Mouse (Mus musculus) hindbrain, embryonic 14.5 days (tissue): ENCODE results near the gene Taf6l. TPM values are rescaled to one million over a fixed set of nuclear protein-coding genes. Genes with fewer than 3 reads are reported as not detected.
"Not testable (repeated sequence)": the region's sequence is repeated elsewhere in the genome, so short reads cannot be mapped to it uniquely, and the experiment has no call there.

ENCODE experiments used
- ATAC-seq: fragments of 200-750 bp; cut with Nextera tagmentation; 2 replicates; pipeline ENCODE4 v1.8.0; 2017; ENCODE audit warnings: moderate number of reproducible peaks, mild to moderate bottlenecking, moderate TSS enrichment, moderate library complexity; ENCODE audit not compliant: low FRiP score
- DNase-seq: peaks from one replicate; pipeline ENCODE4 v3.0.0-alpha.2; 2015; ENCODE audit warnings: low spot score
- H3K27ac ChIP-seq: fragments of 300-500 bp; sonication (generic); 2 replicates; pipeline ENCODE4 v1.5.1; 2014; ENCODE audit warnings: mild to moderate bottlenecking, moderate library complexity
- H3K27me3 ChIP-seq: fragments of 300-500 bp; sonication (generic); 2 replicates; pipeline ENCODE4 v1.6.1; 2014; ENCODE audit warnings: mild to moderate bottlenecking, low read length, mixed read lengths; ENCODE audit not compliant: control insufficient read depth, insufficient read depth
- H3K36me3 ChIP-seq: fragments of 300-500 bp; sonication (generic); replicated peaks from 2 replicates; pipeline ENCODE4 v1.6.1; 2014; ENCODE audit not compliant: control insufficient read depth, insufficient read depth
- H3K4me1 ChIP-seq: fragments of 300-500 bp; sonication (generic); replicated peaks from 2 replicates; pipeline ENCODE4 v1.6.1; 2014; ENCODE audit warnings: antibody characterized with exemption, low read length, mixed read lengths; ENCODE audit not compliant: control insufficient read depth, insufficient read depth
- H3K4me2 ChIP-seq: fragments of 300-500 bp; sonication (generic); replicated peaks from 2 replicates; pipeline ENCODE4 v1.6.1; 2014; ENCODE audit warnings: mild to moderate bottlenecking, moderate library complexity
- H3K4me3 ChIP-seq: fragments of 300-500 bp; sonication (generic); replicated peaks from 2 replicates; pipeline ENCODE4 v1.5.1; 2014; ENCODE audit warnings: mild to moderate bottlenecking, low read length
- H3K9ac ChIP-seq: fragments of 300-500 bp; sonication (generic); 2 replicates; pipeline ENCODE4 v1.6.1; 2014
- H3K9me3 ChIP-seq: fragments of 300-500 bp; sonication (generic); 2 replicates; pipeline ENCODE4 v1.6.1; 2016; ENCODE audit warnings: low read length; ENCODE audit not compliant: control insufficient read depth
- WGBS: fragments of 180-500 bp; shearing (Covaris S2); extraction: QIAGEN DNeasy Blood & Tissue Kit; methylation state at CpG from one replicate; pipeline ENCODE4 v1.1.7; 2014; 5-methylcytosine and 5-hydroxymethylcytosine counted together
- microRNA-seq: library from miRNA; unstranded; fragments of <30 nt; microRNA quantifications from one replicate; pipeline ENCODE4, GENCODE M21; 2016
- polyA plus RNA-seq: library from polyadenylated mRNA; unstranded; fragments of >200 nt; fragmentation: Nextera tagmentation; extraction: Ambion mirVana; gene quantifications from 2 replicates; pipeline ENCODE4 v1.2.1, GENCODE M21; 2014

Gene Taf6l
- polyA plus RNA-seq, 1 experiment from 2014 or later, result 18.7 TPM

DNA sequence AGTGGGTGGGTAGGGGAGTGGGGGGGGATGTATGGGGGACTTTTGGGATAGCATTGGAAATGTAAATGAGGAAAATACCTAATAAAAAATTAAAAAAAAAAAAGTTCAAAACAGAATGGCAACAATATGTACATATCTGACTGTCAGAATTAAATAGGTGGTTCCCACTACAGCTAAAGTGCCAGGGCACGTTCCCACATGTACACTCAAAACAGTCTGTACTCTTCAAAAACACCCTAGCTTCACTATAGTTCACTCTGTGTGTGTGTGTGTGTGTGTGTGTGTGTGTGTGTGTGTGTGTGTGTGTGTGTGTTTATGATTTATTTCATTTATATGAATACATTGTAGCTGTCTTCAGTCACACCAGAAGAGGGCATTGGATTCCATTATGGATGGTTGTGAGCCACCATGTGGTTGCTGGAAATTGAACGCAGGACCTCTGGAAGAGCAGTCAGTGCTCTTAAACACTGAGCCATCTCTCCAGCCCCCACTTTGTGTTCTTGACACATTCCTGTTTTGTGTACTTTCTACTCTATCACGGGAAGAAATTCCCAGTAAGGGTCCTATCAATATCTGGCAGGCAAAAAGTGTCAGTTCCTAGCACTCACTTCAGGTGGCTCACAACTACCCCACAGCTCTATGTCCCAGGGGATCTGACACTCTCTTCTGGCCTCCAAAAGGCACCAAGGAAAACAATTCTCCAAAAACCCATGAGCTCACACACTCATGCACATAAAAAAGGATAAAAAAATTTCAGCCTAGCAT is 57.7 kb downstream of the Taf6l start:
- not testable (repeated sequence) for ATAC-seq, H3K27me3 ChIP-seq, H3K9me3 ChIP-seq, H3K9ac ChIP-seq, DNase-seq, H3K4me3 ChIP-seq, H3K27ac ChIP-seq, H3K4me2 ChIP-seq
- 53% methylated on average over 3 of the region's 3 CpGs for WGBS
- peaks cover 29% of the 10 kb centered on the region for H3K36me3 ChIP-seq
- H3K4me1 ChIP-seq, result peaks cover 14% of the 10 kb centered on the region

DNA sequence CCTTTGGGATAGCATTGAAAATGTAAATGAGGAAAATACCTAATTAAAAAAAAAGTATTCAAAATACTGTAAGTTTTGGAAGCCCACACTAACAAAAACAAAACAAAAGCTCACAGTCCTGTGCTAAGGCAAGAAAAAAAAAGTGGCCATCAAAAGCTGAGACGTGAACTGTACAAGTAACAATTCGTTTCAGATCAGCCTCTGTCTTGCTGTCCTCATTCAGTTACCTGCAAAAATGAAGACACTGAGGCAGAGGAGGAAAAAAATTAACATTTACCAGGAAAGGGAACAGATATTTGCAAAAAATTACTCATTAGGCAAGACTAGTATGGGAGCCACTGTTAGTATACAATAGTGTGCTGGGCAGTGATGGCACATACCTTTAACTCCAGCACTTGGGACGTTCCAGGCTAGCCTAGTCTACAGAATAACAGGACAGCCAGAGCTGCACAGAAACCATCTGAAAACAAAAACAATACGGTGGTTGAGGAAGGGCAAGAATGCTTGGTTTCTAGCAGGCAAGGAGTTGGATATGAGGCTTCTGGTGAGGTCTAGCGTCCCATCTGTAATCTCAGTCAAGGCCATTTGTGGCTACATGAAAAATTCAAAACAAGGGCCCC is 58.6 kb downstream of the Taf6l start:
- Histone ChIP-seq H3K4me1 (peaks cover 14% of the 10 kb centered on the region), H3K9me3 (no peaks in the 10 kb centered on the region), H3K9ac (no peak overlapping the region), H3K4me3 (no peak overlapping the region), H3K27me3 (no peaks in the 10 kb centered on the region), H3K4me2 (no peak overlapping the region), H3K36me3 (peaks cover 29% of the 10 kb centered on the region), H3K27ac (no peak overlapping the region)
- DNase-seq (no peak), ATAC-seq (no peak)
- WGBS, result 31% methylated on average over 5 of the region's 5 CpGs

DNA sequence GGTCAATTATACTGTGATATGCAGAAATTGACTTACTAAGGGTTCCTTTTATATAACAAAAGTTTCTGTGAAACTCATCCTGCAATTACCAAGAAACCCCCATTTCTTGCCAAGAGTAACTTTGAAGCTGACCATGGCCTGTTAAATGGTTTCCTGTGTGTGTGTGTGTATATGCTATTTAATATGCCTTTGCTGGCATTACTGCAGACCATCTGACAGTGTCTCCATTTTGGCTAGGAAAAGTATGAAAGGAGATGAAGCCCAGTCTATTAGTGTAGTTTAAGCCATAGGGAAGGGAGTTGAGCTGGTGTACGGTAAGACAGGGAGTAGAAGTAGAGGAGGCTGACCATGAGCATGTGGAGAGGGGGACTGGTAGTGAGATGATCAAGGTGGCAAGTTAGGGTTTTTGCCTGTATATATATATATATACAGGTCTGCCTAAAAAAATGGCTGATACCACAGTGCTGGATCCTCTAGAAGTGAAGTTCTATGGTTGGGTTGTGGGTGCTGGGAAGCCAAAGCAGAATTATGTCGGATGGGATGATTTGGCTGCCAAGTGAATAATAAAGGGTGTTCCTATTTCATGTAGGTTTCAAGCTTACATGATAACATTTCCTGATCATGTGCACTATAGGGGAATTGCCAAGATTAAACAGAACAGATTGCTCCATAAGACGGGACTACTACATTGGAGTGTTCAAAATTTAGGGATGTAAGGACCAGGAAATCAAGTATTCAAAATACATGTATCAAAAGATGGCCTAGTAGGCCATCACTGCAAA is 59.4 kb downstream of the Taf6l start:
- no peaks in the 10 kb centered on the region for H3K9me3 ChIP-seq
- H3K36me3 ChIP-seq, result peaks cover 29% of the 10 kb centered on the region
- DNase-seq (no peak), ATAC-seq (no peak)
- H3K27me3 ChIP-seq, result no peaks in the 10 kb centered on the region
- H3K4me3 ChIP-seq, result no peak overlapping the region
- peaks cover 20% of the 10 kb centered on the region for H3K4me1 ChIP-seq
- H3K9ac ChIP-seq, result no peak overlapping the region
- H3K27ac ChIP-seq, result no peak overlapping the region
- no peak overlapping the region for H3K4me2 ChIP-seq
- 15% methylated on average over 3 of the region's 3 CpGs for WGBS

DNA sequence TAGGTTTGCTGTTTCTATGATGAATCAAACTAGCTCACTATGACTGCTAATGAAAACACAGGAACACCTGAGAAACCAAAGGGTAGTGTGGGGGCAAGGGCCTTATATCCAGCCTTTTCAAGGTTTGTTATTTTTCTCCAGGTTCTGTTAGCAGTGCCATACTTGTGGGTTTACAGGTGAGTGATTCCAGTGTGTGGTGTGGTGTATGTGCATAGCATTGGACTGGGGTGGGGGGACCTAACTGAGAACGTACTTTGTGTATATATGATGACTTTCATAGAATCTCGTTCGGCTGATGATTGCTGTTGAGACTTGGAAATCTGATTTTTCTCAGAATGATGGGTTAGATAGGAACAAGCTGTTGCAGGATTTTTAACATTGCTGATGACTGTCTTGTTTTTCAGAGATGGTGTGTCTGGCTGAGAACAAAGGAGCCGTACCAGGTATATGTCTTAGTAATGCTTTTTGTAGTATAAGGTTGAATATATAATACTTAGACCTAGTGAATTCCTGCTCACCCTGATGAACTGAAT is 61.1 kb downstream of the Taf6l start:
- Histone ChIP-seq H3K4me3 (peak overlapping the region; percentile 67), H3K9ac (peak overlapping the region; percentile 88), H3K4me1 (peaks cover 28% of the 10 kb centered on the region), H3K27me3 (no peaks in the 10 kb centered on the region), H3K4me2 (peak overlapping the region; percentile 84), H3K36me3 (peaks cover 31% of the 10 kb centered on the region), H3K9me3 (no peaks in the 10 kb centered on the region), H3K27ac (no peak overlapping the region)
- ATAC-seq, result no peak
- WGBS, result 51% methylated on average over 4 of the region's 4 CpGs
- DNase-seq, result no peak

Small RNA genes lying within 50 kb of the gene (microRNA-seq; reads per million reads assigned to microRNA genes)
- gene Mir6992, result not detected

Other genes with a start within 250 kb of the Taf6l start
- gene Slc22a8, start 195.2 kb downstream of the Taf6l start, polyA plus RNA-seq, result 9.2 and 11.9 TPM in 2 replicates
- 3.5 and 3.7 TPM in 2 replicates for gene Slc22a6, start 168.4 kb downstream of the Taf6l start, polyA plus RNA-seq
- gene Chrm1, start 122.6 kb downstream of the Taf6l start, polyA plus RNA-seq, result 0.30 and 0.35 TPM in 2 replicates
- 161 and 174 TPM in 2 replicates for gene Slc3a2, start 63.0 kb downstream of the Taf6l start, polyA plus RNA-seq
- 80.7 and 80.8 TPM in 2 replicates for gene Wdr74, start 50.6 kb downstream of the Taf6l start, polyA plus RNA-seq
- gene 1700092M07Rik, start 45.7 kb downstream of the Taf6l start, polyA plus RNA-seq, result 0.84 and 0.90 TPM in 2 replicates
- 102 and 103 TPM in 2 replicates for gene Stx5a, start 45.0 kb downstream of the Taf6l start, polyA plus RNA-seq
- 120 and 125 TPM in 2 replicates for gene Nxf1, start 29.3 kb downstream of the Taf6l start, polyA plus RNA-seq
- 209 and 273 TPM in 2 replicates for gene Tmem223, start 15.4 kb downstream of the Taf6l start, polyA plus RNA-seq
- gene Tmem179b, start 11.9 kb downstream of the Taf6l start, polyA plus RNA-seq, result 29.3 and 37.5 TPM in 2 replicates
- 134 and 145 TPM in 2 replicates for gene Polr2g, start 12.2 kb upstream of the Taf6l start, polyA plus RNA-seq
- 6.8 and 7.1 TPM in 2 replicates for gene Zbtb3, start 16.1 kb upstream of the Taf6l start, polyA plus RNA-seq
- 46.9 and 56.1 TPM in 2 replicates for gene Ttc9c, start 32.9 kb upstream of the Taf6l start, polyA plus RNA-seq
- gene Hnrnpul2, start 33.6 kb upstream of the Taf6l start, polyA plus RNA-seq, result 8.0 and 8.4 TPM in 2 replicates
- not detected in 2 replicates for gene AC129217.1, start 43.4 kb upstream of the Taf6l start, polyA plus RNA-seq
- 79.9 and 89.2 TPM in 2 replicates for gene Bscl2, start 51.0 kb upstream of the Taf6l start, polyA plus RNA-seq
- gene Gng3, start 52.8 kb upstream of the Taf6l start, polyA plus RNA-seq, result 508 and 520 TPM in 2 replicates
- gene Lrrn4cl, start 64.4 kb upstream of the Taf6l start, polyA plus RNA-seq, result 0.82 and 1.1 TPM in 2 replicates
- 129 and 131 TPM in 2 replicates for gene Ubxn1, start 85.1 kb upstream of the Taf6l start, polyA plus RNA-seq
- gene Uqcc3, start 94.5 kb upstream of the Taf6l start, polyA plus RNA-seq, result 49.1 and 60.6 TPM in 2 replicates
- 33.0 and 39.9 TPM in 2 replicates for gene Lbhd1, start 97.3 kb upstream of the Taf6l start, polyA plus RNA-seq
- not detected in 2 replicates for gene Gm49403, start 97.5 kb upstream of the Taf6l start, polyA plus RNA-seq
- 42.7 and 49.2 TPM in 2 replicates for gene 1810009A15Rik, start 102.4 kb upstream of the Taf6l start, polyA plus RNA-seq
- 2.5 TPM in 1 of 2 replicates, not detected in the other for gene Gm49416, start 102.5 kb upstream of the Taf6l start, polyA plus RNA-seq
- gene Ints5, start 106.6 kb upstream of the Taf6l start, polyA plus RNA-seq, result 26.4 and 28.5 TPM in 2 replicates
- gene Ganab, start 111.7 kb upstream of the Taf6l start, polyA plus RNA-seq, result 76.8 and 84.1 TPM in 2 replicates
- gene B3gat3, start 134.0 kb upstream of the Taf6l start, polyA plus RNA-seq, result 81.6 and 83.9 TPM in 2 replicates
- 1.4 and 1.6 TPM in 2 replicates for gene Rom1, start 142.9 kb upstream of the Taf6l start, polyA plus RNA-seq
- 5.8 and 6.1 TPM in 2 replicates for gene Eml3, start 143.1 kb upstream of the Taf6l start, polyA plus RNA-seq
- gene Mta2, start 155.5 kb upstream of the Taf6l start, polyA plus RNA-seq, result 29.3 and 30.3 TPM in 2 replicates
- 20.0 and 23.0 TPM in 2 replicates for gene Tut1, start 167.4 kb upstream of the Taf6l start, polyA plus RNA-seq
- gene Eef1g, start 180.6 kb upstream of the Taf6l start, polyA plus RNA-seq, result 308 and 316 TPM in 2 replicates
- 4.5 and 4.9 TPM in 2 replicates for gene Ahnak, start 202.9 kb upstream of the Taf6l start, polyA plus RNA-seq